Mouse (Mus musculus) kidney, adult 2 months (tissue): ENCODE measurements at regions not wholly inside any gene's neighbourhood (a gene's known extent, or its start where the extent isn't known, plus 50 kb on each side); places are given as distances from the start of the nearest gene placed in this dataset.

Experiments used
- CTCF ChIP-seq: fragments of 200-500 bp; conservative IDR thresholded peaks from 2 replicates; pipeline ENCODE4 v1.5.1; 2011; ENCODE audit warnings: low read depth, mild to moderate bottlenecking, control low read depth, low read length, moderate library complexity, mixed read lengths; ENCODE audit not compliant: insufficient read depth, insufficient read length
- POLR2A ChIP-seq: fragments of 200-500 bp; IDR thresholded peaks from one replicate; pipeline ENCODE4 v1.6.1; 2011; ENCODE audit warnings: low read depth, low read length, control low read depth

DNA sequence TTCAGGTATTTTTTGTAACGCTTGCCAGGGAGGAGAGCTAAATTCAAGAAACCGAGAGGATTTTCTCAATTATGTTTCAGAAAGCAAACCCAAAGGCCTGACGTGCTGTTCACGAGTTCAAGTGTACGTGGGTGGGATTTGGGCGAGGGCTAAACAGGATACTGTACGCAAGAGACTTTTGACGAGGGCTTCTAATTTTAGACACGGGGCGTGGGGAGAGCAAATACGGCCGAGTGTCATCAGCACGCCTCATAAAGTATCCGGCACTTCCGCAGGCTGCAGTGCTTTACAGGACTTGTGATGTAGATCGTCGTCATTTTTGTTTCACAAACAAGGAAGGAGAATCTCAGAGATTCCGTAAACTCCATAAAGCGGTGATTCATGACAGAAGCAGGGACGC is 307.4 kb downstream of the Spry2 start:
- TF ChIP-seq CTCF (no peak), POLR2A (no peak)
